Mouse (Mus musculus) testis, postnatal 10 days (tissue): Measurements from ENCODE around the gene Arl5b.
A peak's percentile ranks its signal among the peaks of the same experiment; 100 is the strongest.

Source experiments
- DNase-seq: peaks from one replicate; pipeline ENCODE4 v3.0.0; 2021; ENCODE audit warnings: low spot score

Gene Arl5b

DNA sequence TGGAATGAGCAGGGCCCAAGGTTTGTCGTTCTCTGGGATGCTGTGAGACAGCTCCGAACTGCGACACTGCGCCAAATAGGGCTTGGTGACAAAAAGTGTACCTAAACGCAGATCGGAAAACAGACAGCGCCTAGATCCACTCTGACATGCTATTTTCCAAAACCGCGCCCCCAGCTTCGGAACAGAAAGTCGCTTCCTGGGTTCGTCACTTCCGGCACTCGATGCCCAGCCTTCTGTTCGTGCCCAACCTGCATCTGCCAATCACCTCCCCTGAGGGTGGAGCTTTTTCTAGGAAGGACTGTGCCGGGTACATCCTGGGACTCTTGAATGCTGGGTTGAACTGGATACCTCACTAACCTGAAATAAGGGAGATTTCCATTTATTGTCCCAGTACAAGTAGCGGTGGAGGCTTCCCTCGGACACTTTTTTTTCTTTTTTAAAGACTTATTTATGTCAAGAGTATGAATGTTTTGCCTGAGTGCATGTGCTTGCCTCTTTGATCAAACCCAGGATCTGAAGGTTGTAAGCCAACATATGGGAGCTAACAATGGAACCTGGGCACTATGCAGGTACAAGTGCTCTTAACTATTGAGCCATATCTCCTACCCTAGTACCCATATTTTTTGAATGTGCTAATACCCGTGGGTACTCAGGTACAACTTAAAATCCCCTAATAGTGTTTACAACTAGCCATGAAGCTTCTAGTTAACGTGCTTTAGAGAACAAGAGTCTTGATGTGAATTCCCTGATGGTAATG is at the start of gene Arl5b:
Gene Arl5b, plus strand, starts transcription at position 279 of the 757 bp plus-strand sequence.
- peak; percentile 92 for DNase-seq

DNA sequence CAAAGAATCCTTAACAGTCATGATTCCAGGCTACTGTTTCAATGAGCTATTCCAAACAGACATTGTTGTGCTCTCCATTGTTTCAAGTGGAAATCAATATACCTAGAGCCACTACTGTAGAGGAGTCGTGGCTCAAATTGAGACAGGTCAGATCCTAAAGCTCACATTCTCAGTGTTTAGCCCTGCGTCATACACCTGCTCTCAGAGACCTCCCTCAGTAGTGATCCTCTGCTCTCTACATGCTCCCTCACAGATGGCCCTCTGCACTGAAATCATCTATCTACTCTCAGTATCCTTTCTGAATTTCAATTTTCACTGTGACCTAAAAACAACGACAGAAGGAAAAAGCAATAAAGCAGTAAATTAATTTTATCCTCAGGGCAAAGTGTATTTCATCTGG is 41.7 kb upstream of the Arl5b start:
- DNase-seq, result no peak

DNA sequence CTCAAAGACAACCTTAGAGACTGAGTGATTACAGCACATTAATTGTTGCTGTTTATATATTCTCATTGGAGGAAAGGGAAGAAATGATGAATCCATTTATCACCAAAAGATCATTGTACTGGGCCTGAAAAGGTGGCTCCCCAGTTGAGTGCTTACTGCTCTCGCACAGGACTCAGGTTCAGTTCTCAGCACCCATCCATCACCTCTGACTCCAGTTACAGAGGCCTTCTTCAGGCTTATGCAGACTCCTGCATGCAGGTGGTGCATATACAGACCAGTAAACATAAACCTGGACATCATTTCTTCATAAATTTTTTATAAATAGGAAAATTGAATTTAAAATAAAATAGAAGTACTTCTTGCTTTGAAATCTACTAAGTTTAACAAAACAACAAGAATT is 41.1 kb upstream of the Arl5b start:
- DNase-seq, result no peak

- DNase-seq, result no peak
Measured at GRCm38 (mm10) chr2:15026817-15027216, 22.4 kb upstream of the Arl5b start.

DNA sequence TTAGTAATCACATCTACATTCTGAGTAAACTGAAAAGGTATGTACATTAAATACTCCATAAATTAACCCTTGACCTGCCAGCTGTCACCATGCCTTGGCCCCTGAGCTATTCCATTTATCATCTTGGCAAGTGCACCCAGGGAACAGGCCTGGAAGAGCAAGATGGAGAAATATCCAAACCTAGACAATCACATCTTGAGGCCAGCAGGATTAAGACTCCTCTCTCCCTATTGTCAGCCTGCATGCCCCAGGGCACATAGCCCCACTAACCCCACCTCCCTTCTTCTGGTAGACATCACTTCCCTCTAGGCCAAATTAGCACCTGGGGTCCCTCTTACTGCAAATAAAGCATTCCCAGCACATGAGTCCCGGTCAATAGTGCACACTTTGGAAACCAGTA is 21.4 kb upstream of the Arl5b start:
- DNase-seq, result no peak

DNA sequence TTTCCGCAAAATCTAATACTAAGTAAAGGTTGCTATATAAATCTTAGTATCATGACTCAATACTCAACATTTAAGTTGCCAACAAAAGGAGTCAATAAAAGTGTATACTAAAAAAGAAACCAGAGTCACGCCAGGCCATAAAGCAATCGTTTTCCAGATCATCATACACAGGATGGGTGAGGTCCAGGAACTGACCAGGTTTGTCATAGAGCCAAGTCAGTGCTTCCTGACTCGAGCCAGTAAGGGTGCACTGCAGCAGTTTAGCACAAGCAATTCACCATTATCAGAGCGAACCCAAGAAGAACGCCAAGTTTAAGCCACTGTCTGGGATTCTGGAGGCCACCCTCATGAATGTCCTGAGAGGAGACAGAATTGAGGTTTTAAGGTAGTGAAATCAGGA is 10.5 kb upstream of the Arl5b start:
- no peak for DNase-seq

DNA sequence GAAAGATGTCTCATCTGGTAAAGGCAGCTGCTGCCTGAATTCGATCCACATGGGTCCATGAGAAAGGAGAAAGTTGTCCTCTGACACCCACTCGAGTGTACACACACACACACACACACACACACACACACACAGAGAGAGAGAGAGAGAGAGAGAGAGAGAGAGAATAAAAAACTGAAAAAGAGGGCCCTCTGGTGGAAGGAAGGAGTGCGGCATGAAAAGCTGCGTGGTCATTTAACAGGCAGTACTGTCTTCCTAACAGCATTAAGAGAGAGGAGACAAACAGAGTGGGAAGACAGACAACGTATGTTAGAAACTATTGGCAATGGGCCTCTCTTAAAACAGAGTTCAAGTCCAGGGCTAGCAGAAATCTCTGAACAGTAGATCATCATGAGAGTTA is 8.9 kb upstream of the Arl5b start:
- DNase-seq, result no peak

DNA sequence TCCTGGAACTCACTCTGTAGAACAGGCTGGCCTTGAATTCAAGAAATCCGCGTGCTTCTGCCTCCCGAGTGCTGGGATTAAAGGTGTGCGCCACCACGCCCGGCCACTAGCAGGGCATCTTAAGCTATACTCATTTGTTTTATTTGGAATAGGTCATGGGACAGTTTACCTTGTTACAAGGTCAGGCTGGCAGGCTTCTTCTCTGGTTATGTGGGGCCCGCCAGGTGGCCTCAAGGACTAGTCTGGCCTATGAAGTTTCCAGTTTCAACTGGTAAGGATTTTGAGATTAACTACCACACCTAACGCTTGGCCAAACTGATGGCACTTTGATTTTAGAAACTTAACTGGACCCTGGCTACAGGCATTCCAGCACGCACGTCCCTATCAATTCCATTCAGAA is 5.3 kb downstream of the Arl5b start:
- no peak for DNase-seq

DNA sequence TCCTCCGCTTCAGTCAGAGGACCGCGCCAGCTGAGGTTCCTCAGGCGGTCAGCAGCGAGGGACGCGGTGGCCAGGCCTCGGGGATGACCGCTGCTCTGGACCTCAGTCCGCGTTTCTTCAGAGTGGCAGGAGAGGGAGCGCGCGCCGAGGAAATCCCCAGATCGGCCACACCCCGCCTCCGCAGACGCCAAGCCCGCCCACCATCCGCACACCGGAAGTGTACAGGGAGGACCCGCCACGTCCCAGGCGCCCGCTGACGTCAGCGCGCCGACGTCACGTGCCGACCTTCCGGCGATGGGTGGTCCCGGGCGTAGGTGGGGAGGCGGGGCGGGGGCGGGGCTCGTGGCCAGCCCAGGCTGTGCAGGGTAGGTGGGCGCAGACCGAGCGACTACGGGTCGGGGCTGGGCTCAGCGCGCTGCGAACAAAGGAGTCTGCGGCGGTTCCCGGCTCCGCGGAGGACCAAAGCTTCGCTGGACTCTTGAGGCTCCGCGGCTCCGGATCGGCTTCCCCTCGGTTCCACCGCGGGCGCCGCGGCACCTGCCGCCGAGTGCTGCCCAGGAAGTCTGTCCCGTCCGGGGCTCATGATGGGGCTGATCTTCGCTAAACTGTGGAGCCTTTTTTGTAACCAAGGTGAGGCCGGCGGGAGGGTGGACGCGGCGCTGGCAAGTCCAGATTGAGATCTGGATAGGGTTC is 5.9 kb downstream of the Arl5b start, which contains the start of gene Nsun6:
Gene Nsun6, minus strand, starts transcription at position 125 of the 693 bp plus-strand sequence.
- peak; percentile 97 for DNase-seq

- no peak for DNase-seq
Measured at GRCm38 (mm10) chr2:15055741-15056151, 6.6 kb downstream of the Arl5b start.

DNA sequence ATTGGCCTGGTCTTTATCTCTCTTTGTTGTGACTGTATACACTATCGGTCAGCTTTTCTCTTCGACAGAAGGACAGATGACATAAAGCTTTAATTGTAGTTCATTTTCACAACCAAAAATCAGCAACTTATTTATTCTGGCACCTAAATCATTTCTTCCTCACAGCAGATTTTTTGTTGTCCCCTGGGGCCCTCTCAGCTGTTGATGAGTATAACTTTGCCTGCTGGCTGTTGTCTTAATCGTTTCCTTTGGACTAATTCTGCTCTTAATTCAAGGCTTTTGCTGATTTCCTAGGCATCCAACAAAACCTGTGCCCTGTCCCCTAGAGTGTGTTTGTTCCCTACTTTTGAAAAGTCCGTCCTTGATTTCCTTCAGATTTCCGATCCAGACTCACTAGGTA is 9.0 kb downstream of the Arl5b start:
- DNase-seq, result no peak

DNA sequence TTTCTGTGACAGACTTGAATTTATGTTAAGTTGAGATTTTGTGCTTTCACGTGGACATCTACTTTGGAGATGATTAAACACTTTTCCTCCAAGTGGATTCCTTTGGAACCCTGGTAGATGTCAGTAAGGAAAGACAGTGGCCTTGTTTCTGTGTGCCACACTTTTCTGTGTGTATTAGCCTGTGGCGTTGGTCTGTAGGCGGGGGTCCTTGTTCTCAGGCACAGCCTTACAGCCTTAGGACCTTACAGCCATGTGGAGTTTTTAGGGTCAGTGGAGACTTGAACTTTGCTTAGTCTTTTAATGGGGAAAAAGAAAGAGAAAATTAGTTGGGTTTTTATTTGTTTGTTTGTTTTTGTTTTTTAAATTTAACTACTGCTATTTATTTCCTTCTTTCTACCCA is 11.7 kb downstream of the Arl5b start:
- no peak for DNase-seq

DNA sequence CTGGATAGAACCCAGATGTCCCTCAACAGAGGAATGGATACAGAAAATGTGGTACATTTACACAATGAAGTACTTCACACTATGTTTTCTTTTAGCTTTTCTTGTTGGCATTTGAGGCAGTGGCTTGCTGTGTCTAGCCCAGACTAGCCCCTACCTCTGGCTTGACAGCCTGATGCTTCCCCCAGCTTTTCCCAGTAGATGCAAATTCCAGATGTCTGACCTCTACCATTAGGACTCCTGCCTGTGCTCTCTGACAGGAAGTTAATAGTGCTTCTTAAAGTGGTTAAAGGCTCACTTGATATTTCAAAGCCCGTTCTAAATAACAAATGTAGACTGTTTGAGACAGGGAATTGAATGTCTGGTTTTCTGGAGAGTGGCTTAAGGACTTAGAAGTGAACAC is 14.6 kb downstream of the Arl5b start:
- DNase-seq, result no peak

DNA sequence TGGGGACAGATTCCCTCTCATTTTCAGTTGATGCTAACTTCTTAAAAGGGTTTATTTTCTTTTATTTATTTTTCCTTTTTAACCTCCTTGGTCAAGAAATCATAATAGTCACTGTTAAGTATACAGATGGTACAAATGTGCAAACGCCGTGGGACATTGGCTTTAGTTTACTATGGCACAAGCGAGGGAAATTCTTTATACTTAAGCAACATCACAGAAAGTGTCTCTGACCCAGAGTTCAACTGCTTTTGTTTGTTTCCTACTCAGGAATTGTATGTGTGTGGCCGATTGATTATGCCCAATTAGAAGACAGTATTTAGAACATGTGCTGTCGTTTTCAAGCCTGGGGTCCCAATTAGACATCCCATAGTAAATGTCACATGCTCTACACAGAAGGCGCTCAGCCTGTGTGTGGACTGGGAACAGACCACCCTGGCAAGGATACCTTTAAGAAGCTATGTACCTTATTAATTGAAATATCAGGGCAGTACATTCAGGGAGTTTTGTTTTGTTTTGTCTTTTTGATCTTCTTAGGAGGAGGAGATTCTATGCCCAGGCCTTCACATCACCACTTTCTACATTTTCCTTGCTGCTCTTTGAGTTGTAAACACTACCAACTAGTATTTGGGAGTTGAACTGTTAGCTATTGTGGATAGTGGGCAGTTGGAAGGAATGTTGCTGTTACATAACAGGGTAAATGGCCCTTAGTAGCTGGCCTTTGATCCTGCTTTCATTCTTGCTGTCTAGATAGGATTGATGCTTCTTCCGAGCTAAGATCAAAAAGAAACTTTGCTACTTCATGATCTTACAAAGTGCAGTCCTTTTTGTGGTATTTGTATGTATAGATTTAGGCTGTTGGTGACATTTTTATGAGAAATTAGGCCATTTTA is 15.4 kb downstream of the Arl5b start:
- DNase-seq, result no peak

- no peak for DNase-seq
Measured at GRCm38 (mm10) chr2:15065447-15065846, 16.3 kb downstream of the Arl5b start.

GRCm38 (mm10) chr2:15067091-15067490 is 17.9 kb downstream of the Arl5b start:
- DNase-seq, result no peak

GRCm38 (mm10) chr2:15083702-15084101 is 34.5 kb downstream of the Arl5b start:
- DNase-seq, result no peak

DNA sequence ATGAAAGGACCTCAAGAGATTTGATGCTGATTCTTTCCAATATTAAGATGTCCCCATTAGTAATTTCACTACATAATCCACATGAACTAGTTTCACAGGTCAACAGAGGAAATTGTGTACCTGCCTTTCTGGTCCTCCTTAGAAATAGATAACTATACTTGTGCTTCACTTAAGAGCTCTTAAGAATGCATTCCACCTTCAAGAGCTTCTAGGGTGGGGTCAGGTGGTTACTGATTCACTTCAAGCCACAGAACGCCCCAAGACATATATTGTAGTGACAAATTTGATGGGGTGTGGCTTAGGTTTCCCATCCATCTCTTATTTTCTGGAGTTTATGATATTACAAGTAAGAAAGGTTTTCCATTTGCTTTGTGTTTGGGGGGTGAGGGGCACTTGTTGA is 38.1 kb downstream of the Arl5b start:
- no peak for DNase-seq

DNA sequence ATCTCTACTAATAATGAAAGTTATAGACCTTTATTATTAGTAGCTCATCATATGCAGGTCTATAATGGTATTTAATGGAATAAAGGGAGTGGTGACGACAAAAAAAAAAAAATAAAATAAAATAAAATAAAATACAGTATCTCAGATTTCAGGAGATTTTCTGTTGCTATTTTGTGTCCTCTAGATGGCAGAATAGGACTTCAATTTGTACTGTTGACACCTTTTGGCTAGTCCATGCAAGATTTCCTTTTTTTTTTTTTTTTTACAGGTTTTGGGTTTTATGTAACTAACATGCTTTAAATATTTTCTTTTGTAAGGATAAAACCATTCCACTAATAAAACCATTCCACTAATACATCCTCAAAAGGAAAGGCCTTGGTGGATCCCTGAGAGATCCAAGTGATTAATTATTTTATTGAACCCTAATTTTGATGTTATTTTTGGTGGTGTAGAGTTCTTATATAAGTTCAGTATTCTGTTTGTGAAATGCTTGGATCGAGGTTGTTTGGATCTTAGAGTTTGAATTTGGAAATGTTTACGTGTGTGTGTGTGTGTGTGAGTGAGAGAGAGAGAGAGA is 47.4 kb downstream of the Arl5b start:
- DNase-seq, result no peak

DNA sequence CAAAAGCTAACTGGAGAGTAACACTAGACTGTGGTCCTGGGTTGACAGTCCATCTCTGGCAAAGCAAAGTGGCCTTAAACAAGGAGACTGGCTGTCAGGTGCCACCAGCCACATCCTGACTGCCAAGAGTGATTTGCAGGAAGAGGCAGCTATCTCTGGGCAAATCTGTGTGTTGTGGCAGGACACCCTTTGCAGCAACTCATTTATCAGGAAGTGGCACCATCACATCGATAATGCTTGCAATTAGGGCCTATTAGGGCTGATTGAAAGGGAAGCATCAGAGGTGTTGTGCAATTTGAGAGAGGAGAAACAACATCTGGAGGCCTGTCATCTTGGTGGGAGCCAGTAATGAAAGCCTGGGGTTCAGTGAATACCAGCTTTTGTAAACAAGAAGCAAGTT is 55.2 kb downstream of the Arl5b start:
- no peak for DNase-seq

DNA sequence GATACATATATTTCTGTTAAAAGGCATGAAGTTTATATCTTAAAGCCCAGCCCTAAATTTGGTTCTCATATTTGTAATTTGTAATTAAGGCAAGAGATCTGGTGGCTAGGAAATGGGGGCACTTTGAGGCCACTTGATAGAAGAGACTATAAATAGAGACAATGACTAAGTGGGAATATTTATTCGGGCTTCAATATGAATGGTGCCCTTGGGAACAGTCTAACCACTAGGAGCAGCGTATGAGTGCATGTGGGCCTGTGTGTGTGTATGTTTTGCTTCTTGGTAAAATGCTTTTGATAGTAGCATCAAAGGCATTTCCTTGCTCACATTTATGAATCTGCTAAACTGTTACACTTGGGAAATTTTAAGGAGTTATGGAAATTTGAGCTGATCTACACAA is 62.1 kb downstream of the Arl5b start:
- no peak for DNase-seq

DNA sequence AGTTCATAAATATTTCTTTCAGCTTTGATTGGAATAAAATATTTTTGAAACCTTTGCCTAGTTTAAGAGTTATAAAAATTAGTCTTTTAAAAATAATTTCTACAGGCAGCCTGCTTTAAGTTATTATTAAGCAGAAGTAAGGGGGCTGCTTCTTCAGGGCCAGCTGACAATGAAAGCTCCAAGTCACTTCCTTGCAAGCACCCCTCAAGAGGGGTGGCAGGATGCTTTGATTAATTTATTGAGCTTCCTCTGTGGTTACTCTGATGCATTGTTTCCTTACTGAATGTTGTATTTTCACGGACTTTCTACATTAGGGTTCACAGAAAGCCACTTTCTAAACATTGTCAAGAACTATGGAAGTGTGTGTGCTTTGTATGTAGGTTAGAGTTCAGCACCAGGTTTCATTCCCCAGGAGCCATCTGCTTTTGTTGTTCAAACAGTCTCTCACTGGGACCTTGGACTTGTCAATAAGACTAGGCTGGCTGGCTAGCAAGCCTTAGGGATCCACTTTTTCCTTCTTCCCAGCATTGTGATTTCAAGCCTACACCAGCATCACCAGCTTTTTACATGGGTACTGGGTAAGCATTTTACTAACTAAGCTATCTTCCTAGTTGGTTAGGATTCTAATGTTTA is 62.7 kb downstream of the Arl5b start:
- no peak for DNase-seq
